Mouse (Mus musculus) activated CD4-positive, CD25-positive, alpha-beta regulatory T cell, adult 9 weeks (primary cell): ENCODE data around the gene Gm1527. TPM values are rescaled to one million over a fixed set of nuclear protein-coding genes. Genes with fewer than 3 reads are reported as not detected.

Experiments
- polyA plus RNA-seq: library from polyadenylated mRNA; unstranded; fragments of 100-300 nt; shearing (Covaris generic); gene quantifications from one replicate; pipeline ENCODE4 v1.2.1, GENCODE M21; 2017

Gm1527 gene
- not detected for polyA plus RNA-seq

DNA sequence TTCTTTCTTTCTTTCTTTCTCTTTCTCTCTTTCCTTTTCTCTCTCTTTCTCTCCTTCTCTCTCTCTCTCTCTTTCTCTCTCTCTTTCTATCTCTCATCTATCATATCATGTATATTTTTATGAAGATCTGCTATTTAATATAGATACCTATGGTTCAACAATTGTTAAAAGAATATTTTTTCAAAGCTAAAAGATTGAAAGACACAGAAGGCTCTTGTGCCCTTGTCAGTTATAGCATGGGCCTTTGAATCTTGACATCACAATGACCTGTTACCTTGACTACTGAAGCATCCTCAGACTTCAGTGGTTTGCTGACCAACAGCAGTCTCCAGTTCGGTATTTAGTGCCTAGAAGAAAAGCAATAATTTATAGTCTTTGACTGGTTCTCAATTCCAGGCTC, at the start of gene Gm1527:
Gene Gm1527 (plus strand): TSS at position 301 of the 400 bp plus-strand sequence.

Other genes starting within 250 kb of the Gm1527 start
- gene Slc2a2, start 194.7 kb upstream of the Gm1527 start, polyA plus RNA-seq: 0.22 TPM
- 5.3 TPM for gene Eif5a2, start 111.3 kb upstream of the Gm1527 start, polyA plus RNA-seq
- 364 TPM for gene Rpl22l1, start 87.2 kb upstream of the Gm1527 start, polyA plus RNA-seq
- not detected for gene Egfem1, start 189.4 kb downstream of the Gm1527 start, polyA plus RNA-seq